Mouse (Mus musculus): Measurements from ENCODE around the gene Ccdc134. TPM values are rescaled to one million over a fixed set of nuclear protein-coding genes. Genes with fewer than 3 reads are reported as not detected.

The Ccdc134 gene
- polyA plus RNA-seq, 1 experiment from 2014 or later: 22.3 TPM

GRCm38 (mm10) chr15:82145408-82145807 lies 17.7 kb downstream of the Ccdc134 start:
- DNase-seq (ENCODE audit: low spot score): no peak
- Histone ChIP-seq H3K4me3 (ENCODE audit: low read depth, low read length) (no peak overlapping the region), H3K27me3 (ENCODE audit: control insufficient read depth, insufficient read depth, low read length) (no peaks in the 10 kb centered on the region), H3K36me3 (ENCODE audit: control insufficient read depth, insufficient read depth, low read length) (no peaks in the 10 kb centered on the region; the same call in 1 of the 2 replicates), H3K27ac (replicated peaks; ENCODE audit: low read depth, low read length) (peak overlapping the region; percentile 23; the same call in 1 of the 2 replicates), H3K4me1 (ENCODE audit: control insufficient read depth, insufficient read depth, low read length) (peaks cover 15% of the 10 kb centered on the region), H3K4me2 (ENCODE audit: low read depth, severe bottlenecking) (no peak overlapping the region), H3K9ac (ENCODE audit: low read length) (no peak overlapping the region), H3K9me3 (ENCODE audit: control insufficient read depth, low read length) (no peaks in the 10 kb centered on the region)
- WGBS: 61% methylated on average over 2 of the region's 2 CpGs
- no peak for ATAC-seq (ENCODE audit: insufficient number of reproducible peaks, low FRiP score, low TSS enrichment, low read depth)

DNA sequence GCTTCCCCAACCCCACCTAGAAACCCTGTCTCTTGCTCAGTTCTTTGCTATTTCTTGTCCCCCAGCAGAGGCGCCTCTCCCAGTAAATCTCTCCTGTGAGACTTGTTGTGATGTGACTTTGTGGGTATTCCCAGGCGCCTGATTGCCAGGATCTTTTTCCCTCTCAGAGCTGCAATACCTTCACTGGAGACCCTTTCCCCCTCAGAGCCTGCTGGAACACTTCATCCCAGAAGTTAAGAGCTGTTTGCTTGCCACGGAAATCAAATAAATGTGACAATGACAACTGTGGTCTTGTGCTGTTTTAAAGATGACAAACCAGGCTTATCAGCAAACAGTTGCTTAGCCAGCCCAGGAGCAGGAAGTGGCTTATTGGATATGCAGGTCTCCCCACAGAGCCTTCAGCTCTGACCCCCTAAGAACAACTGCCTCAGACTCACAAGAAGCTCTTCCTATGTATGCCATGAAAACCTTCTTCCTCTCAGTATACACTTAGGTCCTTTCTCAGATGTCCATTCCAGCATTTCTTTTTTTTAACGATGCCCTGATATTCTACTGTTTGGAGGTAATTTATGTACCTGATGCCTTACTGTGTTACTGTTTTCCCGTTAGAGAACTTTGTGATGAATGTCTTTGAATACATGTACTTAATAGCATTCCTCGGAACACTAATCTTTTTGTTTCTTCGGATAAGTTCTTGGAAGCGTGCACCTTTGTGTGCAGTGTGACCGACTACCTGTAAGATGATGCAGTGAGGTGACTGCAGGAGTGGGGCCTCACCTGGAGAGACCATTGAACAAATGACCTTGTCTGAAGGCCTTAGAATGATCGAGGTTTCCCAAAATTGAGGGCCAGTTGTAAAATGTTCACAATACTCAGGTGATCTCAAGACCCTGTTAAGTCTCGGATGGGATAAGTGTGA lies 18.4 kb downstream of the Ccdc134 start:
- peak overlapping the region; percentile 9; the same call in 1 of the 2 replicates for H3K4me3 ChIP-seq (ENCODE audit: low read depth, low read length)

GRCm38 (mm10) chr15:82146770-82147610 lies 19.3 kb downstream of the Ccdc134 start, which contains the start of gene Srebf2:
Gene Srebf2, plus strand, starts transcription at chr15:82147181.
- Histone ChIP-seq H3K4me3 (ENCODE audit: low read depth, low read length) (peak within 1 kb of the TSS; percentile 93), H3K4me1 (ENCODE audit: control insufficient read depth, insufficient read depth, low read length) (peaks cover 15% of the 10 kb centered on the region), H3K27ac (replicated peaks; ENCODE audit: low read depth, low read length) (peak within 1 kb of the TSS; percentile 89), H3K9ac (ENCODE audit: low read length) (peak within 1 kb of the TSS; percentile 86), H3K4me2 (ENCODE audit: low read depth, severe bottlenecking) (peak within 1 kb of the TSS; percentile 59), H3K36me3 (ENCODE audit: control insufficient read depth, insufficient read depth, low read length) (no peaks in the 10 kb centered on the region), H3K9me3 (ENCODE audit: control insufficient read depth, low read length) (no peaks in the 10 kb centered on the region), H3K27me3 (ENCODE audit: control insufficient read depth, insufficient read depth, low read length) (no peaks in the 10 kb centered on the region)
- WGBS: 1% methylated on average over 70 of the region's 79 CpGs
- DNase-seq (ENCODE audit: low spot score) (peak; percentile 99), ATAC-seq (ENCODE audit: insufficient number of reproducible peaks, low FRiP score, low TSS enrichment, low read depth) (peak; percentile 97)

More for the DNA sequence above, 18.4 kb downstream of the Ccdc134 start:
- H3K27ac ChIP-seq (replicated peaks; ENCODE audit: low read depth, low read length): peak overlapping the region; percentile 89
- H3K9me3 ChIP-seq (ENCODE audit: control insufficient read depth, low read length): no peaks in the 10 kb centered on the region
- peaks cover 15% of the 10 kb centered on the region for H3K4me1 ChIP-seq (ENCODE audit: control insufficient read depth, insufficient read depth, low read length)
- H3K36me3 ChIP-seq (ENCODE audit: control insufficient read depth, insufficient read depth, low read length): no peaks in the 10 kb centered on the region
- DNase-seq (ENCODE audit: low spot score): peak; percentile 29
- peak overlapping the region; percentile 32 for H3K4me2 ChIP-seq (ENCODE audit: low read depth, severe bottlenecking)
- 15% methylated on average over 11 of the region's 11 CpGs for WGBS
- no peak overlapping the region for H3K9ac ChIP-seq (ENCODE audit: low read length)
- ATAC-seq (ENCODE audit: insufficient number of reproducible peaks, low FRiP score, low TSS enrichment, low read depth): no peak
- H3K27me3 ChIP-seq (ENCODE audit: control insufficient read depth, insufficient read depth, low read length): no peaks in the 10 kb centered on the region

- Histone ChIP-seq H3K9me3 (ENCODE audit: control insufficient read depth, low read length) (no peaks in the 10 kb centered on the region), H3K4me2 (ENCODE audit: low read depth, severe bottlenecking) (peak overlapping the region; percentile 59), H3K36me3 (ENCODE audit: control insufficient read depth, insufficient read depth, low read length) (no peaks in the 10 kb centered on the region), H3K27me3 (ENCODE audit: control insufficient read depth, insufficient read depth, low read length) (no peaks in the 10 kb centered on the region), H3K9ac (ENCODE audit: low read length) (peak overlapping the region; percentile 86), H3K4me3 (ENCODE audit: low read depth, low read length) (peak overlapping the region; percentile 93), H3K27ac (replicated peaks; ENCODE audit: low read depth, low read length) (peak overlapping the region; percentile 70), H3K4me1 (ENCODE audit: control insufficient read depth, insufficient read depth, low read length) (peaks cover 15% of the 10 kb centered on the region)
- DNase-seq (ENCODE audit: low spot score) (peak; percentile 78), ATAC-seq (ENCODE audit: insufficient number of reproducible peaks, low FRiP score, low TSS enrichment, low read depth) (peak; percentile 2; the same call in 1 of the 2 replicates)
- WGBS: under 1% methylated on average over 47 of the region's 50 CpGs
These were observed 19.9 kb downstream of the Ccdc134 start for GRCm38 (mm10) chr15:82147611-82148111.

- WGBS: 31% methylated on average over 9 of the region's 9 CpGs
- DNase-seq (ENCODE audit: low spot score) (no peak), ATAC-seq (ENCODE audit: insufficient number of reproducible peaks, low FRiP score, low TSS enrichment, low read depth) (no peak)
- Histone ChIP-seq H3K4me2 (ENCODE audit: low read depth, severe bottlenecking) (peak overlapping the region; percentile 59), H3K4me1 (ENCODE audit: control insufficient read depth, insufficient read depth, low read length) (peaks cover 18% of the 10 kb centered on the region), H3K27me3 (ENCODE audit: control insufficient read depth, insufficient read depth, low read length) (no peaks in the 10 kb centered on the region), H3K9ac (ENCODE audit: low read length) (peak overlapping the region; percentile 86; the same call in 1 of the 2 replicates), H3K4me3 (ENCODE audit: low read depth, low read length) (peak overlapping the region; percentile 93), H3K36me3 (ENCODE audit: control insufficient read depth, insufficient read depth, low read length) (no peaks in the 10 kb centered on the region), H3K9me3 (ENCODE audit: control insufficient read depth, low read length) (no peaks in the 10 kb centered on the region), H3K27ac (replicated peaks; ENCODE audit: low read depth, low read length) (no peak overlapping the region)
These were observed 20.8 kb downstream of the Ccdc134 start for GRCm38 (mm10) chr15:82148510-82148911.

DNA sequence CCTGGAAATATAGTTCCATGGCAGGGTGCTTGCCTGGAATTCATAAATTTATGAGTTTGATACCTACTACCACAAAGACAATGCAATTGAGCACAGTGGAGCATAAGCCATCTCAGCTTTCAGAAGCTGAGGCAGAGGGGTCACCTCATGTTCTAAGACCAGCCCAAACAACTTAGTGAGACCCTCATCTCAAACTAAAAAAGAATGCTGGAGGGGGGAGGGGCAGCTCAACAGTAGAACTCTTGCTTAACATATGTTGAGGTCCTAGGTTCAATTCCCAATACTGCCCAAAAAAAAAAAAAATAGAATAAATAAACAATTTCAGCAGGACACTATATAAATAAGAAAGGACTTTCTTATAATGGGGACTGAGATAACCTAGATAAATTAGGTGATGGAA lies 22.3 kb downstream of the Ccdc134 start:
- no peak overlapping the region for H3K4me2 ChIP-seq (ENCODE audit: low read depth, severe bottlenecking)
- H3K9me3 ChIP-seq (ENCODE audit: control insufficient read depth, low read length): no peaks in the 10 kb centered on the region
- H3K4me3 ChIP-seq (ENCODE audit: low read depth, low read length): no peak overlapping the region
- no peak for DNase-seq (ENCODE audit: low spot score)
- H3K4me1 ChIP-seq (ENCODE audit: control insufficient read depth, insufficient read depth, low read length): peaks cover 18% of the 10 kb centered on the region
- no peaks in the 10 kb centered on the region for H3K36me3 ChIP-seq (ENCODE audit: control insufficient read depth, insufficient read depth, low read length)
- no peak for ATAC-seq (ENCODE audit: insufficient number of reproducible peaks, low FRiP score, low TSS enrichment, low read depth)
- H3K27me3 ChIP-seq (ENCODE audit: control insufficient read depth, insufficient read depth, low read length): no peaks in the 10 kb centered on the region
- no peak overlapping the region for H3K9ac ChIP-seq (ENCODE audit: low read length)
- no peak overlapping the region for H3K27ac ChIP-seq (replicated peaks; ENCODE audit: low read depth, low read length)

- ATAC-seq (ENCODE audit: insufficient number of reproducible peaks, low FRiP score, low TSS enrichment, low read depth) (no peak), DNase-seq (ENCODE audit: low spot score) (no peak)
- Histone ChIP-seq H3K9ac (ENCODE audit: low read length) (no peak overlapping the region), H3K4me1 (ENCODE audit: control insufficient read depth, insufficient read depth, low read length) (peaks cover 12% of the 10 kb centered on the region), H3K36me3 (ENCODE audit: control insufficient read depth, insufficient read depth, low read length) (no peaks in the 10 kb centered on the region), H3K9me3 (ENCODE audit: control insufficient read depth, low read length) (no peaks in the 10 kb centered on the region), H3K27ac (replicated peaks; ENCODE audit: low read depth, low read length) (no peak overlapping the region), H3K27me3 (ENCODE audit: control insufficient read depth, insufficient read depth, low read length) (no peaks in the 10 kb centered on the region), H3K4me3 (ENCODE audit: low read depth, low read length) (no peak overlapping the region), H3K4me2 (ENCODE audit: low read depth, severe bottlenecking) (no peak overlapping the region)
- 92% methylated on average over 4 of the region's 4 CpGs for WGBS
These were observed 23.5 kb downstream of the Ccdc134 start for GRCm38 (mm10) chr15:82151176-82151575.

DNA sequence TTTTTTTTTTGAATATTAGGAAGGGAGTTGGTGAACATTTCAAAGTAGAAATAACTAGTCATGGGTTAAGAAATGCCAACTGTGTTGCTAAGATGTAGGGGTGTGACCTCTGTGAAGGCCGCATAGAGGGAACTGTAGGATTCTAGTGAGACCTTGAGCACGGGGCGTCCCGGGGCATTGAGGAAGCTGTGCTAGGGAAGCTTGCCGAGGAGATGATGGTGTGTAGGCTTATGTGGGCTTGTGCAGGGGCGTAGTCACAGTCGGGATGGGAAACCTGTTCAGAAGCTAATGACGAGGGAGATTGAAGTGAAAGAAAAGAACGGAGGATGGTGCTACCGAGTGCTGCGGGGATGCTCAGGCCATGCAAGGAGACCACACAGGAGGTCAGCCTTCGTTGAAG lies 24.3 kb downstream of the Ccdc134 start:
- Histone ChIP-seq H3K36me3 (ENCODE audit: control insufficient read depth, insufficient read depth, low read length) (no peaks in the 10 kb centered on the region), H3K4me3 (ENCODE audit: low read depth, low read length) (no peak overlapping the region), H3K27ac (replicated peaks; ENCODE audit: low read depth, low read length) (no peak overlapping the region), H3K9ac (ENCODE audit: low read length) (no peak overlapping the region), H3K9me3 (ENCODE audit: control insufficient read depth, low read length) (no peaks in the 10 kb centered on the region), H3K4me2 (ENCODE audit: low read depth, severe bottlenecking) (no peak overlapping the region), H3K4me1 (ENCODE audit: control insufficient read depth, insufficient read depth, low read length) (peaks cover 8% of the 10 kb centered on the region), H3K27me3 (ENCODE audit: control insufficient read depth, insufficient read depth, low read length) (no peaks in the 10 kb centered on the region)
- ATAC-seq (ENCODE audit: insufficient number of reproducible peaks, low FRiP score, low TSS enrichment, low read depth) (no peak; the same call in 1 of the 2 replicates), DNase-seq (ENCODE audit: low spot score) (no peak)
- 91% methylated on average over 12 of the region's 12 CpGs for WGBS

All from limb, embryonic 11.5 days (tissue).